Mouse (Mus musculus): ENCODE data around the gene Calr.

DNA sequence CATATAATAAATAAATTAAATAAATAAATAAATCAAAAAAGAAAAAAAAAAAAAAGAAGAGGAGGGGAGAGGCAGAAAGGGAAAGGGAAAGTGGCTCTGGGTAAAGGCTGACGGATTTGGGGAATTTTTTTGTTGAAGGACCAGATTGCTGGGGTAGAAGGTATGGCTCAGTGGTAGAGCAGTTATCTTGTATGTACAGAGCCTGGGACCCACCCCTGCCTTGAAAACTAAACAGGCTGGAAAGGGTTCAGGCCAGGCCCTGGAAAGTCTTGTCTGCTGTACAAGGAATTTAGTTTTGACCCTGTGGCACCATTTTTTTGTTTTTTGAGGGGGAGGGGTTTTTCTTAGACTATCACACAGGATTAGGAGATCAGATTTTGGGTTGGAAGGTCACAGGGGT lies 32.2 kb upstream of the Calr start:
- TF ChIP-seq CTCF (IDR thresholded peaks at IDR 0.05; ENCODE audit: insufficient read depth, low read length), result no peak
- no peak for TF ChIP-seq POLR2A (IDR thresholded peaks at IDR 0.05; ENCODE audit: borderline replicate concordance, extremely low read depth, low read depth, low read length)

Measured in lung, adult 2 months (tissue).